Mouse (Mus musculus) neutrophil, adult 65 days (primary cell): Measurements from ENCODE around the gene Gm49342. TPM values are rescaled to one million over a fixed set of nuclear protein-coding genes. Genes with fewer than 3 reads are reported as not detected.

ENCODE experiments used
- total RNA-seq: library from RNA; stranded (reverse); gene quantifications from 2 replicates; pipeline ENCODE4 v1.2.4, GENCODE M21; 2023

The Gm49342 gene
- 43.8 and 69.2 TPM in 2 replicates for total RNA-seq

GRCm38 (mm10) chr14:50943932-50944667 lies at the start of gene Gm49342:
Gene Gm49342, plus strand, starts transcription at chr14:50944517.

DNA sequence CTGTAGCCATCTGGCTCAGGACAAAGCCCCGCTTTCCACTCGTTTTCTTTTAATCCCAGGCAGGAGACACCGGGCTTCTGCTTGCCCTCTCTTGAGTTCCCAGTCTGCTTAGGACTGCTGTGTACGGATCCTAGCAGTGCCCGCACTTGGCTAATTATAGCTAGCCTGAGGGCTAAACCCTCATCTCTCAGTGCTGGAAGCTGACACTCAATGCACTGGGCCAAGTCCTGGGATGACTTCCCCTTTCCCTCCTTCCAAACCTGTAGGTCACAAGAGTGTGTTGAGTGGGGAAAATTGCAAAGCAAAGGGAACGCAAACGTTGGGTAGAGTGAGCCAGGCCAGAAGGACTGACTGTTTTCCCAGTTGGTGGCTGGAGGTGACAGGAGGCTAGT lies 46.9 kb upstream of the Gm49342 start, which contains the start of gene Klhl33:
Gene Klhl33 (minus strand): TSS at position 134 of the 392 bp plus-strand sequence.

GRCm38 (mm10) chr14:50924281-50925064 lies 19.8 kb upstream of the Gm49342 start, which contains the start of the genes Osgep and Apex1:
Gene Osgep, minus strand, starts transcription at chr14:50924893.
Gene Apex1, plus strand, starts transcription at chr14:50924968.

DNA sequence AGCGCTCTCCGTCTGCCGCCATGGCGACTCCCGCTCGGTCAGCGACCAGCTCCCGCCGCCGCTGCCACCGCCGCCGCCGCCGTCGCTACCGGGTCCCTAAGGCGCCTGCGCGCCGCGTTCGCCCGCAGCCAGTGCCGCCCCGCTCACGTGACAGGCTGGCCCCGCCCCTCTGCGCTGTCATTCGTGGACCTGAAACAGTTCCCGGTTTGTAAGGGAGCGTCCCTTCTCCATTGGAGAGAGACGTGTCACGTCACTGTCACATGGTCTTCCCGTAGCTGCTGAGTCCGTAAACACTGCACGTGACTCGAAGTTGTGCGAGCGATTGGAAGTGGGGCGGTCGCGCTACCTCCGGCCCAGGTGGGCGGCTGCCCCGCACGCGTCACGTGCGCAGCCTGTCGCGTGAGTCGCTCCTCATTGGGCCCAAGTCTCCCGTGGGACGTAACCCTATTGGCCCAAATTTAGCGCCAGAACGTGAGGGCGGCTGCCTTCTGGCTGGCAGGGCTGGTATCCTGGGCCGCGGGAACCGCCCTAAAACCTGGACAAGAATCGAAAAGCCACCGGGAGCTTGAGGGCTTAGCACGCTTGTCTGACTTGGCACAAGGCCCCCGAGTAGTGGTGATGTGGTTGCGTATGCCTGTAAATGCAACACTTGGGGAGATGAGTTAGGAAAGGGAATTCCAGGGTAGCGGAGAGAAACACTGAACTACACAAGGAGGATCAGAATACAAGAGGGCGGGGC lies 13.4 kb upstream of the Gm49342 start, which contains the start of the genes Pip4p1 and Pnp:
Gene Pip4p1 (minus strand): TSS at position 103 of the 739 bp plus-strand sequence.
Gene Pnp (plus strand): TSS at position 329 of the 739 bp plus-strand sequence.

GRCm38 (mm10) chr14:50955942-50956508 lies 11.7 kb downstream of the Gm49342 start, which contains the start of gene Pnp2:
Gene Pnp2, plus strand, starts transcription at chr14:50955992.

GRCm38 (mm10) chr14:51007152-51007801 lies 63.0 kb downstream of the Gm49342 start, which contains the start of gene Rnase10:
Gene Rnase10, plus strand, starts transcription at chr14:51007751.

Other genes with a start within 250 kb of the Gm49342 start
- not detected in 2 replicates for gene Olfr748, start 237.1 kb upstream of the Gm49342 start, total RNA-seq
- gene Olfr749, start 199.4 kb upstream of the Gm49342 start, total RNA-seq, result not detected in 2 replicates
- gene Ttc5, start 159.0 kb upstream of the Gm49342 start, total RNA-seq, result 28.0 and 39.4 TPM in 2 replicates
- gene Ccnb1ip1, start 136.8 kb upstream of the Gm49342 start, total RNA-seq, result not detected in 2 replicates
- 23.5 and 35.4 TPM in 2 replicates for gene Parp2, start 136.7 kb upstream of the Gm49342 start, total RNA-seq
- 33.7 and 51.6 TPM in 2 replicates for gene Tep1, start 74.0 kb upstream of the Gm49342 start, total RNA-seq
- 0.13 and 0.18 TPM in 2 replicates for gene Klhl33, start 47.0 kb upstream of the Gm49342 start, total RNA-seq
- gene Osgep, start 19.6 kb upstream of the Gm49342 start, total RNA-seq, result 14.8 and 15.6 TPM in 2 replicates
- 11.9 and 13.5 TPM in 2 replicates for gene Apex1, start 19.5 kb upstream of the Gm49342 start, total RNA-seq
- 64.3 and 86.6 TPM in 2 replicates for gene Pip4p1, start 13.7 kb upstream of the Gm49342 start, total RNA-seq
- gene Pnp, start 13.4 kb upstream of the Gm49342 start, total RNA-seq, result 55.5 and 66.9 TPM in 2 replicates
- 4.6 and 5.7 TPM in 2 replicates for gene Pnp2, start 11.5 kb downstream of the Gm49342 start, total RNA-seq
- 0.25 TPM in 1 of 2 replicates, not detected in the other for gene Rnase10, start 63.2 kb downstream of the Gm49342 start, total RNA-seq
- not detected in 2 replicates for gene Rnase9, start 97.4 kb downstream of the Gm49342 start, total RNA-seq
- gene Rnase11, start 105.6 kb downstream of the Gm49342 start, total RNA-seq, result not detected in 2 replicates
- not detected in 2 replicates for gene Rnase12, start 113.1 kb downstream of the Gm49342 start, total RNA-seq
- gene Olfr750, start 129.9 kb downstream of the Gm49342 start, total RNA-seq, result not detected in 2 replicates
- gene Rnase4, start 146.6 kb downstream of the Gm49342 start, total RNA-seq, result 3.6 and 5.4 TPM in 2 replicates
- 2.0 and 3.2 TPM in 2 replicates for gene Ang, start 146.6 kb downstream of the Gm49342 start, total RNA-seq
- not detected in 2 replicates for gene Eddm3b, start 169.9 kb downstream of the Gm49342 start, total RNA-seq
- gene Rnase6, start 179.4 kb downstream of the Gm49342 start, total RNA-seq, result 16.8 and 24.9 TPM in 2 replicates
- not detected in 2 replicates for gene Rnase1, start 202.3 kb downstream of the Gm49342 start, total RNA-seq
- gene Rnase2b, start 217.7 kb downstream of the Gm49342 start, total RNA-seq, result 1.1 and 1.8 TPM in 2 replicates